Mouse (Mus musculus) urinary bladder, postnatal 10 days (tissue): ENCODE results near the gene Srgap2.

Experiments
- DNase-seq: peaks from one replicate; pipeline ENCODE4 v3.0.0; 2022; ENCODE audit warnings: low spot score

The Srgap2 gene

DNA sequence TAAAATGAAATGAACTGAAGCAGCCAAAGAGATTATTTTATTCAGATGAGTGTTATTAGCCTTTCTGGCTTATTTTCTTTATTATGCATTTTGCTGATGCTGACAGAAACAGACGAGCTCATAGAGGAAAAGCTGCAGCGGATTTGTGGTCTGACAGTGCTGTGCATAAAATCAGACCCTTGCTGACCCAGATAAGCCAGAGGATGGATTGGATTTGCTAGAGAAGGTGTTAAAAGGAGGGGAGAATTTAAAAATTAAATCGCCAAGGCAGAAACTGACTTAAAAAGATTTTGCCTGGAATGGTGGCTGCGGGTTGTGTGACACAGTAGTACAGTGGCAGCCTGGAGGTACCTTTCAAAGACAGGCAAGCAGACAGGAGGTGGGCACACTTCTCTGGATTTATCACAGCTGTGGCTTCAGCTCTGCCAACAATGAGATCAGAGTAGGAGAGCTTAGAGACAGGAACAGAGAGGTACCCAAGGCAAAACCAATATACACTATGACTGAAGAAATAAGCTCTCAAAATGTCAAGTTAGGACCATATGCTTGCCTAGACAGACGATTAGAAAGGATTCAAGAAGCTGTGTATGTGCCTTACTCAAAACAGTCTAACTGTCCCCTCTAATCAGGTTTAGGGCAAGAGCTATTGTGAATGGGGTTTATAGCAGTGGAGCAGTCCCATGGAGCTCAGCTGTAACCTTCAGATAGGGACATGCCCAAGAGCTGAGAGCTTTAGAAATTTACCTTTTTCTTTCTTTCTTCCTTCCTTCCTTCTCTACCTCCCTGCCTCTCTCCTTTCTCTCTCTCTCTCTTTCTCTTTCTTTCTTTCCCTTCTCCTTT is 109.1 kb downstream of the Srgap2 start:
- no peak for DNase-seq

DNA sequence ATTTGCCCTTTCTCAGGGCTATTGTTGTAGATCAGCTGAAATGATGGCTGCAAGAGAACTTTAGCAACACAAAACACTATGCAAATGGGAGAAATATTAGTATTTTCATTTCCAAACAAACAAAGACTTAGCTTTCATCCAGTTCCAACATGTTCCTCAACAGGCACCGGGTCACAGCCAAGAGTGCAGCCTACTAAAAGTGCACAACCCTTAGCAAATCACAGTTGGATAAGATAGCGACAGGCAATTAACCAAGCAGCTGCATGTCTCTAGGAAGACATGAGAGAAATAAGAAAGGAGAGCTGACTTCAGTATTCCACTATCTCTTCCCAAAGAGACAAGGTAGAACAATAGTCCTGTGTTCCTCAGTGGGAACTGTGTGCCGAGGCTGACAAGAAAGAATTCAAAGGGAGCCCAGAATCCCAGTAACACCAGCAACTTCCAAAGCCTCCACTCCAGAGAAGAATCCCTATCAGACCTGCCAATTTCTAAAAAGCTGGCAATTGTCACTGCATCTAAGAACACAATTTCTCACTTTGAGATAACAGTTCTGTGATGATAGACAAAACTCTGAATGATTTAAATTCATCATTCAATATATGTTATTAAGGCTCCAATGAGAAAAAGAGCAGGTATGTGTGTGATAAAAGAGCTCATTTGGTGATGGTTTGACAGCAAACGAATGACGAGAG is 109.9 kb downstream of the Srgap2 start:
- no peak for DNase-seq

DNA sequence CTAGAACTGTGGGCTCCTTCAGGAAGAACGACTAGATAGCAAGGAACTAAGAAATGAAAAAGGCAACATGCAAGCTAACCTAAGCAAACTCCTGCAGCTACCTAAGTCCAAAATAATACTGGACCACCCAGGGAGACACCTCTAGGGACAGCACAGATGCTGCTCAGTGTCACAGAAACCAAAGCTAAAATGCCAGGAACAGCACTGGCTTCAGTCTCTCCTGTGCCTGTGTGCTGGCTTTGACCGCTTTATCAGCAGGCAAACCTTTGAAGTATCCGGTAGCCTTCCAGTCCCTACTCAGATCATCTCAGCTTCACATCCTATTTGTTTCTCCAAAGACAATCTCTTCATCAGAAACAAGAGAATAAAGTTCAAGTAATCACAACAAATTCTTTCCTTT is 123.6 kb downstream of the Srgap2 start:
- DNase-seq = no peak

DNA sequence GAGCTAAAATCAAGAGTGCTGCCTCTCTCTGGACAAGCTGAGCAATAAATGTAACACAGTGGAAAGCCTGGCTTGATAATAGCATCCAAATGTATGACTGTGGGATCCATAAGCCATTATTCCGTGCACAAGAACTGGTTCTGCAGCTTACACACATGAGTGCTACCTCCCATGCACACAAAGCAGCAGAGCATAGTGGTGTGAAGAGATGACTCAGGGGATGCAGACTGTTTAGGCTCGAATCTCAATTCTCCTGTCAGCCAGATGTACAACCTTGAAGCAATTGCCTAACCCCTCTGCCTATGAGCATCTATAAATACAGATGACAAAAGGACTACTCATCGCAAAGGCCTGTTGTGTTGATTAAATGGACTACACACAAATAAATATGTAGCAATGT is 126.3 kb downstream of the Srgap2 start:
- no peak for DNase-seq

DNA sequence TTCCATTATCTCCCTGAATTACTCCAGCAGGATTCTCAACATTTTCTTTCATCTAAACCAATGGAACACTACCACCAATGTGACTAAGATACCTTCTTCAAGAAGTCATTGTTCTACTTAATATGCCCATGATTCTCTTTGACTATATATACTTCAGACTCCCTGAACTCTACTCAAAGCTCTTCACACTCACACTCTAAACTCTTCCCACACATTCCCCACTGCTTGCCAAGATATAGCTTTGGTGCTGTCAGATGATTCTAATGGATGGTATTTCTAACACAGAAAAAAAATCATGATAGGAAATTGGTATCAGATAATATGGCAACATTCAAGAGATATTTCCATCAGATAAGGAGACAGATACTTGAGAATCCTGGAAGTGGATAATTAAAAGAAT is 129.0 kb downstream of the Srgap2 start:
- no peak for DNase-seq

DNA sequence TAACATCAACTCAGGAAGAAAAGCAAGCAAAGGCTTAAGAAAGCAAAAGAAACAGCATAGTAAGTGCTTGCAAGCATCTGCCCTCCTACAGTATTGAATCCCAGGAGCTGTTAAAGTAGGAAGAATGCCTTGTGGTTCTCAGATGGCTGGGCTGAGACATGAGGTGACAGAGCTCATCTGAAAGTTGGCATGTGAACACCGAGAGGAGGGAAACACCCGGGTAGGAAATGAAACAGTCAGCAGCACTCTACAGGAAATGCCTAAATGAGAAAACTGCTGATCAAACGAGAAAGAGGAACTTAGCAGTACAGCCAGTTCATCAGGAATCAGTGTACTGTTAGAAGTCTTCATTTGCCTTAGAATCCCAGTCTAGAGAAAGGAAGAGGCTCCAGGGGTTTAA is 142.7 kb downstream of the Srgap2 start:
- DNase-seq = no peak

DNA sequence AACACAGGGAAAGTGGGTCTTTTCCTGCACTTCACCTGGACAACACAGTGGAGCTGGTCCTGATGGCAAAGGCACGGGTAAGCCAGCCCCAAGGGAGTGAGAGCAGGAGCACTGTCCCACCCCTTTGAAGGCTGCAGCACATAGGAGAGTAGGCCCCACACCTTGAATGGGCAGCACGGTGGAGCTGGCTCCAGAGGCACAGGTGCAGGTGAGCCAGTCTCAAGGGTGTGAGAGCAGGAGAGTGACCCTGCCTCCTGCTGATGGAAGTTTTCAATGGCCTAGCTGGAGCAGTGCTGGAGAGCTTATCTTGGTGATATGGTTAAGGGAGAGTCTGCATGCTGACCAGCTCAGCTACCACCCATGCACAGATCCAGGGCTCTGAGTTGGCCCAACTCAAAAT is 145.0 kb downstream of the Srgap2 start:
- DNase-seq = no peak

DNA sequence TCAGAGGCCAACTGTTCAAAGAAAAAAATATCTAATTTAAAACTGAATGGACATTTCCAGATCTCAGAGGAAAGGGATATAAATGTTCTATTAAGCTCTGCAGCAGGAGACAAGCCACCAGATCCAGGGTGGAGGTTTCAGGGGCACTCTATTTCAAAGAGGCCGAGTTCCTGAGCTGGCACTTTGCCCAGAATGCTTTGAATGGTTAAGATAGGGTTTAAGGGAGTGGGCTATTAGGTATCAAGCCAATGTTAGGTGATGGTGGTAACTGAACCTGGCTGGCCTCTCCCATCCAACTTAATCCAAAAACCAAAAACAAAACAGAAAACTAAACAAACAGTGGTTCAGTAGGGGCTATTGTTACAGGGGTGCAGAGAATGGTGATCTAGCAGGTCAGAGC is 146.9 kb downstream of the Srgap2 start:
- DNase-seq = no peak

DNA sequence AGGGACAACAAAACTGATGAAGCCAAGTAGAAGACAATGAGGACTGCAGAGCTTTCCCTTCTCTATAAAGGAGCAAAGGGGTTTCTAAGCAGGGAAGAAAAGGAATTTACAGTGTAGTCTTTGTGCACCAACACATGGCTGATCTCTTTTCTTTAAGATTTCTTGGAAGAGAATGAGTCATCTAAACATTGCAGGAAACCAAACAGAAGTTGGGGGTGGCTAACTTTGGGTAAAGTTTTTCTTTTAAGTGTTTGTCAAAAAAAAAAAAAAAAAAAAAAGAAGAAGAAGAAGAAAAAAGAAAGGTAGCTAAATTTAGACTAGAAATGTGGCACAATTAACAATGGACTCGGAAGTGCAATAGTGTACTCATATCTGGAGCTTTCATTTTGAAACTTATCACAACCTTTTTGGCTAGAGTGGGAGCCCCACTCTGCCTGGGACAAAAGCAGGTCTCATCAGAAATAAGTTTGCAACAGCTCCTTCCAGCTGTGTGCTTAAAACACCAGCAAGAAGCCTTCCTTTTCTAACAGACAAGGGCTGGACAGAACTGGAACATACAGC is 148.2 kb downstream of the Srgap2 start:
- DNase-seq = no peak

DNA sequence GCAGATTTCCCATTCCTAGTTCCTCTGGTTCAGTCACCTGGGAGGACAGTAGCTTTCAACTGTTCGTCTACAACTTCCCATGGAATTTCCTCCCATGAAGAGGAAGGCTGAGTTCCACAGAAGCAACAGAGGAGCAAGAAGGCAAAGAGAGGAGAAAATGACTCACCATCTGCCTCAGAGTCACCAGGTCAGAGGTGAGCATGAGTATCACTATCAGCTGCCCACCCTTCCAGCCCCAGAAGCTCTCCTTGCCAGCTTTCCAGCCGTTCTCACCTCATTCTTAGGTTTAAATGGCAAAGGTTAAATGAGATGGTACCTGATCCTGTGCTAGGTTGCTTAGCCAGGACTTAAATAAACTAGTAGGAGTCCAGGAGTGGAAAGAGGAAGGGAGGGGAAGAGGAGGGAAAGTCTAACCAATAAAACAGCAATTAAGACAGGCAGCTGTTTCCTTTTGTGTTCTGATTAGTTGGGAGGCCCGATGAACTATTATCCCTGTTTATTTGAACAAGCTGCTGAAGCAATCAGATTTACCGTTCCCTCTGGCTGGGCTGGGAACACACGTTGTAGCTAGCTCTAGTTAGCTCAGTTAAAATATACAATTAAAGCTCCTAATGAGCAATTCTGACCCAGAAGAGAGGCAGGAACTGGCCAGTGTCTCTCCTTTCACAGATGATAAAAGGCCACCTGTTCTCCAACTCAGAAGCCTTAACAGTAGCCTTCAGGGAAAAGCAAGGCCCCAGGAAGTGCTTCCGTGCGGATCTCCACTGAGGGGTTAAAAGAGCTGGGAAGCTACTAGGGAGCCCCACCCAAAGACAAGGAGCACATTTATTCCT is 148.9 kb downstream of the Srgap2 start:
- no peak for DNase-seq

DNA sequence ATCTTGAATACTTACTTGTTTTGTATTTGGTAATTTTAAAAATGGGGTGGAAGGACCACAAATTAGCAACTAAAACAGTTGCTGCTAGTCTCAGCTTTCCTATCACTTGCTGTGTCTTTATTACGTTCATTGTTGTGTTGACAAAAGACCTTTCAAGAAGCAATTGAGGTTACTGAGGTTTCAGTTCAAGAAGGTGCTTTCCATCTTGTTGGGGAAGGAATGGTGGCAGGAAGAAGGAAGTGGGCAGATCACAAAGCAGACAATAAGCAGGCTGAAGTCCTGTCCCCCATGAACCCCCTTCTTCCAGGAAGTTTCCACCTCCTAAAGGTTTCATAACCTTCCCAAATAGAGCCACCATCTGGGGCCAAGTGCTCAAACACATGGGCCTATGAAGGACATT is 161.3 kb downstream of the Srgap2 start:
- no peak for DNase-seq

DNA sequence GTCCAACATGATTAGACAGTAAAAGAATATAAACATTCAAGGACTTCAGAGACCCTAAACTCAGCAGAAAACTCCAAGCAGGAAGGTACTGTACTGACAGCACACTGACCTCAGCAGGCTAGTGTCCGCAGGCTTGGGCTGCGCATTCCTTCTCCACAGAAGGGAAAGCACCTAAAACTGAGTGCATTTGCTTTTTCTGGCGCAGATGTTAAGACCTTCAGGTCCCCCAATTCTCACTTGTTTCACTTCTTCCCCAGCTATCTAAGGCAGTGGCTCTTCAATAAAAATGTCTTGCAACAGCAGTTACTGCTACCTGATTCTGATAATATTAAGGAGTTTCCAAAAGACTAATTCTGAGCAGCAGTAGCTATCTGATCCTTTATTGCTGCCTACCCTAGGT is 162.7 kb downstream of the Srgap2 start:
- DNase-seq = no peak

DNA sequence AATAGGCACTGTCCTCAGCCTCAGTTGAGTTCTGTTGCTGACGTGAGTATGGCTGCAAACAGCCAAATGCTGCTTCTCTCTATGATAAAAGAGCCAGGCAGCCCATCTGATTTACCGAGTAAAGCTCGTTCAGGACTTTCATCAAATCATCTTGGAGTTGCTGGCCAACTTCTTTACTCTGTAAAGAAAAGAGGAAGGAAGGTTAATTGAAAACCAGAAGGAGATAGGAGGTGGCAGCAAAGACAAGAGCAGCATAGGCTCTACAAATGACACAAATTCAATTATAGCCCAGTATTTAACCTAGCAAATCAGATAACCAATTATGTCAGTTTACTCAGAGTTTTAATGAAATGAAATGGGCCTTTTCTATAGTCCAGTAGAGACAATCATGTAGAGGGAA is 163.3 kb downstream of the Srgap2 start:
- no peak for DNase-seq

DNA sequence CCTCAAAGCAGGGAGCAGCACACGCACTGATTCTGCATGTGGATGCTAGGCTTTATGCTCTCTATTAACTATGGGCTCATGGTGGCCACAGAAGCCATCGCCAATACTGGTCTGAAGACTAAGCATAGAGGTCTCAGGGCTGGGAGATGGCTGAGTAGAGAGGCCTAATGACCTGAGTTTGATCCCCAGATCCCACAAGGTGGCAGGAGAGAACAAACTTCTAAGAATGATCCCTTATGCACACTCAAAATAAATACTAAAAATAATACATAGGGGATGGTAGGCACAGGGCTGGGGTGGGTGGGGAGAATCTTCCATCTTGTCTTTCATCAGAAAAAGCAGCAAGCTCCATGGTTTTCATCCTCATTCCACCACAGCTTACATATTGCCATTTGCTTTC is 165.1 kb downstream of the Srgap2 start:
- no peak for DNase-seq

DNA sequence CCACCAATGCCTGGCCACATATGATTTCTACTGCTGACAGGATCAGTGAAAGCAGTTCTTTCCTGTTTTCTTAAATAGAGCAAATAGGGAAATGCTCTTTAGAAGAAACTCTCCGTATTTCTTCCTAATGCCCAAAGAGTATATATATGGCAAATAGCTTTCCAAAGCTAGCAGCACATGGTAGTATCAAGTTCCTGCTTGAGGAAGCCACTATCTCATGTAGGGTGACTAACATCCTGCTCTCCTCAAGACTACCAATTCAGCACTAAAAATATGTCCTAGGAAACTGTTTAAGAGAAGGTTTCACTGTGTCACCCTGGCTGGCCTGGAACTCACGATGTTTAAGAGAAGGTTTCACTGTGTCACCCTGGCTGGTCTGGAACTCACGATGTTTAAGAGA is 166.4 kb downstream of the Srgap2 start:
- DNase-seq = no peak

DNA sequence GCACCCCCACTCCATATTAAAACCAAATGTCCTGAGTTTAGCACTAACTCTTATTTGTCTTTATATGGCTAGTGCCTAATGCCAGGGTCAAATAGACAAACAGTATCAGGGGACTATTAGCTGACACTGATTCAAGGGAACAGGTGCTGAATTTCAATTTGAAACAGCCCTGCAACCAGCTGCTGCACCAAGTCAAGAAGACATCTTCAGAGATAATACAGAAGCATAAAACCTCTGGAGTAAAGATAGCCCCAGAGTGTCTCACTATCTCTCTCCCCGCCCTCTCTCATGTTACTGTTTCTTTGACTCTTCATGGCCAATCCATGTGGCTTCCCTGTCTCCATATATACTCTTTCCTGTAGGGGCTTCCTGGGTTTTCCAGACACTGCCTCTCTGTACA is 167.5 kb downstream of the Srgap2 start:
- DNase-seq = no peak

DNA sequence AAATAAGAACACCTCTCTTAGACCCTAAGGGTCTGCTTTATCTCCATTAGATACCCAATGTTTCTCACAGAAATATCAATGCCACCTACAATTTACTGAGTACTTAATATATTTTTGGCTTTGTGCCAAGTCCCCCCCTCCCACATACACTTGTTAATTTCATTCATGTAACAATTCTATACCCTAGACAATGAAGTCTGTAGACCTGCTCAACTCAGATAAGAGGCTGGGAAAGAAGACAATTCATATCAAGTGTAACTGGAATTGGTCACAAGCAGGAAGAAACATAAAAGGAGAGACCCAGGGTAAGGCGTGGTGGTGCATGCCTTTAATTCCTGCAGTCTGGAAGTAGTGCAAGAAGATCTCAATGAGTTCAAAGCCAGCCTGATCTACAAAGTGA is 169.9 kb downstream of the Srgap2 start:
- DNase-seq = no peak

DNA sequence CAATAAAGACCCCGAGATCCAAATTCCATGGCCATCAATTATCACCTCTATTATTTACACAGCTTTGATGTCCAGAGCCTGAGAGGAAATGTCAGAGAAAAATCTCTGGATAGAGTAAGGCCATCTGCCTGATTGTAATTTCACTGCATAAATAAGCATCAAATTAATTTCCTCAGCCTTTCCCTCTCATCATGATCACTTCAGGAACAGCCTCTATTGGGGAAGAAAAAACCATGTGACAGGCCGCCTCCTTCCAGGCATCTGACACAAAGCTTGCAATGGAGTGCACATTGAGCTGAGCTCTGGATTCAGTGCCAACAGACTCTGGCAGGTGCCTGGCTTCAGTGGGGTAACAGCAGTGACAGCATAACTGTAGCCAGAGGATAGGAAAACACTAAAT is 175.7 kb downstream of the Srgap2 start:
- DNase-seq = no peak

DNA sequence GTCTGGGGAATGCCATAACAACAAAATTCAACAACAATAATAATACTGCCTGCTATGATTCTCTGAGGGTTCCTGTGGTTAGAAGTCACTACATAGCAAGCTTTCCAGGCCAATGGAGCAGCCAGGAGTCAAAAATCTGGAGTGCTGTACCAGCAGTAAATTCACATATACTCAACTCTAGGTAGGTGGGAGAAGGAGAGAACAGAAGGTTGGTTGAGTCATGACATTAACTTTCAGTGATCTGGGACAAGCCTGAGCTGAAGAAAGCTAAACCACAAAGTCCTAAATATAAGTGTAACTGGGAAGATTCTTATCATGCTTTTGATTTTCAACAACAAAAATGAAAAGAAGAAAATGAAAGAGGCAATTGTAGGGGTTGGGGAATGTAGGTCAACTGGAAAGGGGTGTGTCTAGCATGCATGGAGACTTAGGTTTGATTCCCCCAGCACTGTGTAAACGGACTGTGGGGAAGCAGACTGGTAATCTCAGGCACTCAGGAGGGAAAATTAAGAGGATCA is 177.1 kb downstream of the Srgap2 start:
- no peak for DNase-seq

DNA sequence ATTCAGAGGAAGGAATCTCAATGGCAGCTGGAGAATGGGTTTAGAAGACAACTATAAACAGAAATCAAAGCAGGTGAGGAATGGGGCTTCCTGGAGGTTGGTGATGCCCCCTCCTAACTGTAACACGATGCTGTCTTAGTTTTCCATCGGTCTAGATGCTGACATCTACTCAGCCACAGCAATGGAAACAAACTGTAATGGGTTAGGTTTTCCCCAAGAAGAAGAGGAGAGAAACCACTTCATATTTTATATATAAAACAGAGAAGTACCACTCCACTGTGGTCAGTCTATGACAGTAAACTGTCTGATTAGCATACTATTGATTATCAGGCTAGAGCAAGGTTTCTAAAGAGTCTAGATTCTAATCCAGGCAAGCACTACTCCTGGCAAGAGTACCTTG is 179.4 kb downstream of the Srgap2 start:
- DNase-seq = no peak

DNA sequence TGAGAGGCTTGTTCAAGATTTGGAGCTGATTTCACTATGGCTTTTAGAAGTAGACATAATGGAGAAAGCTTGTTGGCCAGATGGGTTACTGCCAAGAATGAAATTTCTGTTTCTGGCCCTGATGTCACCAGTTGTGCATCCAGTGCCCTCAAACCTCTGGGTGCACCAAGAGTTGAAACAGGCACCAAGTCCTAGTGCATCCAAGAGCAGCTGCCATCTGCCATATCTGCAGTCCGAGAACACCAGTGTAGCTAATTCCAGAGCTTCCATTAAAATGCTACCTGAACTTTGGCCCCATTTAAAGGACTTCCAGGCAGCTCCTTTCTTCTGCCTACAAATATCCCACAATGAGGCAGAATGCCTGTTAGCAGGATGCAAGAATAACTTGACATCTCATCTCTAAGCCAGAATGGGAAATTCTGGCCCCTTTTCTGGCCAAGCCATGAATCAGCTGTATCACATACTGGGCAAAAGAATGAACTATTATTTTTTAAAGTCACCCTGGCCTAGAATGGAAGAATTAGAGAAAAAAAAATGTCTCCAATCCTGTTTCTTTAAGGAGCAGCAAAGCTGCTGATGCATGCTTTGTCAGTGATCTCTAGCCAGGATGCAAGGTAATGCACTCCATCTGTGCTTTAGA is 180.1 kb downstream of the Srgap2 start:
- DNase-seq = no peak
